Mouse (Mus musculus) small intestine, adult 2 months (tissue): ENCODE measurements at regions not wholly inside any gene's neighbourhood (a gene's known extent, or its start where the extent isn't known, plus 50 kb on each side); places are given as distances from the start of the nearest gene placed in this dataset.

Source experiments
- CTCF ChIP-seq: fragments of 200-500 bp; IDR thresholded peaks from 2 replicates; pipeline ENCODE4 v1.5.1; 2012; ENCODE audit warnings: low read depth, mild to moderate bottlenecking, control low read depth, inconsistent platforms, low read length, moderate library complexity, mixed read lengths; ENCODE audit not compliant: insufficient replicate concordance, insufficient read length; ENCODE audit errors: extremely low read depth
- POLR2A ChIP-seq: fragments of 200-500 bp; IDR thresholded peaks from 2 replicates; pipeline ENCODE4 v1.6.1; 2012; ENCODE audit warnings: low read depth, mild to moderate bottlenecking, control low read depth, inconsistent platforms, low read length, moderate library complexity

DNA sequence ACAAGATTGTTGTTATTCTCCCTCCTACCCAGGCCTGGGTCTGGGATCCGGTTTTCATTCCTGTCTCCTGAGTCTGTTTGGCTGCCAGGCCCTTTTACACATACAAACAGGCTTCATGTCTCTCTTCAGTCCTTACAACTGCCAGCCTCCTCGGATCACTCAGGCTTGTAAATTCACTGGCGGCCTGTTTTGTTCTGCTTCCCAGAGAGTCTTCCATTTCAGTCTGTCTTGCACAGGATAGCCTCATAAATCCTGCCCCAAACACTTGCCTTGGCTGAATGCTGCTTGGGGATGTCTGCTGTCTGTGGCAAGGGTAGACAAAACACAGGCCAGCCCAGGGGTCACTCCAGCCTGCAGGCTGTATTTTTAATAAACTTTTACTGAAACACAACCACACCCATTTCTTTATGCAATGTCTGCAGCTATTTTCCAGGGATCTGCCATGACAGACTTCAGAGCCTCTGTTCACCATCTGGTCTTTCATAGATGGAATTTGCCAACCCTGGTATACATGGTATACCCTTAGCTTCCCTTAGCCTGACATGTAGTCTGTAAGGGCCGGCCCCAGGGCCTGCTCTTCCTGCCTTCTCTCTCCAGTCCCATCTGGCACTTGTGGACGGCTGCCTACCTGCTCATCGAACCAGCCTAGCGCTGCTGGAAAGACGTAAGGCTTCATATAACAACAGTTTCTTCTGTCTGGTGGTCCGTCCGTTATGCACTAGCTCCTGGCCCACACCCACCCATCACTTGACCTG lies 149.0 kb upstream of the Mocs1 start:
- TF ChIP-seq POLR2A (no peak), CTCF (no peak)
